Mouse (Mus musculus): ENCODE results near the gene Ggct. TPM values are rescaled to one million over a fixed set of nuclear protein-coding genes. Genes with fewer than 3 reads are reported as not detected.
"Not testable (repeated sequence)": the region's sequence is repeated elsewhere in the genome, so short reads cannot be mapped to it uniquely, and the experiment has no call there.

The Ggct gene
- polyA plus RNA-seq, 1 experiment from 2014 or later = 15.4 TPM

DNA sequence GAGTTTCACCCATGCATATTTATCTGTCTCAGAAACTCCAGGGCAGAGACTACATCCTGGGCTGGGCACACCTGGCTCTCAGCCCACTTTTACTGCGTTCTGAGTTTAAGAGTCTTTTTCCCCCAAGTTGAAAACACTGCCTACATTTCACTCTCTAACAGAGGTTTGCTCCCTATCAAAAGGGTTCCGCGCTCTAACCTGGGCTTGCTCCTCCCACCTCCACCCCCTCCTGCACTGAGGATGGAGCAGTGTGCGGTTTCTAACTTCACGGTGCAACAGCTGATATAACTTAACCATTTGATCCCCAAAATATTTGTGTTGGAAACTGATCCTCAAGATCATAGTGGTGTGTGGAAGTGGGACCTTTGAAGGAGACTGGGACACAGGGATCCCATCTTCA is 27.5 kb downstream of the Ggct start:
- Histone ChIP-seq H3K4me1 (no peaks in the 10 kb centered on the region), H3K4me3 (no peak overlapping the region)
- WGBS = 64% methylated on average over 5 of the region's 5 CpGs

DNA sequence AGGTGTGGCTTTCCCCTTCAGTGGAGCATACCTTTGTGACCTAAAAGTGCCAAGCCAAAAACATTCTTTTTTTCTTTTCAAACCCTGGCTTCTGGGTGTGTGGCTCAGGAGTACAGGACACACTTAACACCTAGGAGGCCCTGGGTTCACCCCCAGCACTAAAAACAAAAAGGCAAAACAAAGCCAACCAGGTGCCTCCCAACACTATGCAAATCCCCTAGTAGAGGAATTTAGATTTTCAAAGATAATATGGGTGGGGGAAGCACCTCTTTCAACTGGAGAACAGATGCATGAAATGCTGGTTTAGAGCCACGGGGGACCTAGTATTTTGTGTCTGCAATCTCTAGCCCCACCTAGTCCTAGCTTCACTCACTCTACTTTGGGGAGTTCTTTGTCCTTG is 28.0 kb downstream of the Ggct start:
- H3K4me2 ChIP-seq (replicated peaks) = no peak overlapping the region
- no peak overlapping the region for H3K9ac ChIP-seq
- no peak overlapping the region for H3K4me3 ChIP-seq
- no peaks in the 10 kb centered on the region for H3K9me3 ChIP-seq
- WGBS = 56% methylated on average over 1 of the region's 1 CpGs
- H3K27me3 ChIP-seq (replicated peaks) = no peaks in the 10 kb centered on the region
- H3K4me1 ChIP-seq = no peaks in the 10 kb centered on the region
- no peak for ATAC-seq (ENCODE audit: low FRiP score, low read depth)
- no peaks in the 10 kb centered on the region for H3K36me3 ChIP-seq
- no peak overlapping the region for H3K27ac ChIP-seq

More for the DNA sequence above, 27.5 kb downstream of the Ggct start:
- H3K27me3 ChIP-seq (replicated peaks) = no peaks in the 10 kb centered on the region
- no peaks in the 10 kb centered on the region for H3K36me3 ChIP-seq
- no peak for ATAC-seq (ENCODE audit: low FRiP score, low read depth)
- no peak overlapping the region for H3K9ac ChIP-seq
- no peaks in the 10 kb centered on the region for H3K9me3 ChIP-seq
- H3K4me2 ChIP-seq (replicated peaks) = no peak overlapping the region
- H3K27ac ChIP-seq = no peak overlapping the region

DNA sequence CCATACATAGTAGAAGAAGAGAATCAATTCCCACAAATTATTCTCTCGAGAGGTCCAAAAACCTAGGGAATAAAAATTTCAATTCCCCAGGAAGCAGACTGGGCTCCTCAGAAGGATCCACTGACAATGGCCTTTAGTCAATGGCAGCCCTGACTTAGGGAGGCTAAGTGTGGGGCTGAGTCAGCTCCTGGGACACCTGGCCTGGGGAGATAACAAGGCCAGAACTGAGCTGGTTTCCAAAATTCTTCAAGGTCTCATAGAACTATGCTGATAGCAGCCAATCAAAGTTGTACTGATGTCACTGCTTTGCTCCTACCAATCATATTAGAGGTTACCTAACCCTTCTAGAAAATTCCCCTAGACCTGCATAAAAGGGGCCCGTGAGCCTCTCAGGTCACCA is 29.2 kb downstream of the Ggct start:
- no peaks in the 10 kb centered on the region for H3K4me1 ChIP-seq
- no peaks in the 10 kb centered on the region for H3K9me3 ChIP-seq
- H3K27ac ChIP-seq = no peak overlapping the region
- H3K27me3 ChIP-seq (replicated peaks) = no peaks in the 10 kb centered on the region
- H3K9ac ChIP-seq = no peak overlapping the region
- ATAC-seq (ENCODE audit: low FRiP score, low read depth) = no peak
- H3K4me3 ChIP-seq = no peak overlapping the region
- H3K36me3 ChIP-seq = no peaks in the 10 kb centered on the region
- no peak overlapping the region for H3K4me2 ChIP-seq (replicated peaks)
- WGBS = 90% methylated on average over 2 of the region's 2 CpGs

DNA sequence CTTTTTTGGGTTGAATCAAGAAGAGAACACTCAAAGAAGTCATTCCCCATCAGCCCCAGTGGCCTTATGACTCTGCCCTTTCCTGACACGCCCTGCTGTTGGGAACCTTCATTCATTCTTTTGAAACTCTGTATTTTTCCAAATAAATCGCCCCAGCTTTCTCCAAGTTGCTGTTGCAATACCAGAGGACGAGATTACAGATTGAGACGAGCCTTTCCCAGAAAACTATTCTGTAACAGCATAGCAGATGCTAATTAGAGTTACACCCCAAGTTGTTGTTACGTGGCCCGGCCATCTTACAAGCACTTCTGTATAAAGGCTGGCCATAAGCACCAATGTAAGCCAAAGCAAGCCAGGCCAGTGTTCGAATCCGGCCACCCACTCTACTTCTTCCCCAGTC is 35.1 kb downstream of the Ggct start:
- ATAC-seq (ENCODE audit: low FRiP score, low read depth) = no peak
- H3K4me2 ChIP-seq (replicated peaks) = no peak overlapping the region
- peaks cover 7% of the 10 kb centered on the region; the same call in 1 of the 2 replicates for H3K4me1 ChIP-seq
- WGBS = 89% methylated on average over 8 of the region's 8 CpGs
- H3K27me3 ChIP-seq (replicated peaks) = no peaks in the 10 kb centered on the region
- H3K36me3 ChIP-seq = no peaks in the 10 kb centered on the region
- no peak overlapping the region for H3K9ac ChIP-seq
- no peak overlapping the region for H3K4me3 ChIP-seq
- H3K9me3 ChIP-seq = no peaks in the 10 kb centered on the region
- no peak overlapping the region for H3K27ac ChIP-seq

DNA sequence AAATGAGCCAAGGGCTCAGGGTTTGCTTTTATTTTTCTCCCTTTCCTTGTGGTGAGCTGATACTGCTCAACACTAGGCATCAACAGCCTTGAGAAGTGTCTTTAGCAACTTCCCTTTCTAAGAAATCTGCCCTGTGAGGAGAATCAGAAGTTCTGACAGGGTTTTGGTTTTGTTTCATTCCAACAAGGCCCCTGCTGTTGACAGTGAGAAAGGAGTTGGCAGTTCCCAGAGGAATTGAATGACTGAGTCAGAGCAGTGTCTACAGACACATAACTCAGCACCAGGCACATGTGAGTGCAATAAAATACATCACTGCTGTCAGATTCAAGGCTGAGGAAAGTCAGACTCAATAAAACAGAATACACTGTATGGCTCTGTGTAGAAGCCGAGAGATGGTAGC is 36.3 kb downstream of the Ggct start:
- no peak overlapping the region for H3K4me3 ChIP-seq
- H3K9ac ChIP-seq = no peak overlapping the region
- no peaks in the 10 kb centered on the region for H3K9me3 ChIP-seq
- H3K36me3 ChIP-seq = no peaks in the 10 kb centered on the region
- H3K27ac ChIP-seq = no peak overlapping the region
- ATAC-seq (ENCODE audit: low FRiP score, low read depth) = no peak
- peaks cover 7% of the 10 kb centered on the region; the same call in 1 of the 2 replicates for H3K4me1 ChIP-seq
- H3K27me3 ChIP-seq (replicated peaks) = no peaks in the 10 kb centered on the region
- H3K4me2 ChIP-seq (replicated peaks) = no peak overlapping the region
- 38% methylated on average over 1 of the region's 1 CpGs for WGBS

DNA sequence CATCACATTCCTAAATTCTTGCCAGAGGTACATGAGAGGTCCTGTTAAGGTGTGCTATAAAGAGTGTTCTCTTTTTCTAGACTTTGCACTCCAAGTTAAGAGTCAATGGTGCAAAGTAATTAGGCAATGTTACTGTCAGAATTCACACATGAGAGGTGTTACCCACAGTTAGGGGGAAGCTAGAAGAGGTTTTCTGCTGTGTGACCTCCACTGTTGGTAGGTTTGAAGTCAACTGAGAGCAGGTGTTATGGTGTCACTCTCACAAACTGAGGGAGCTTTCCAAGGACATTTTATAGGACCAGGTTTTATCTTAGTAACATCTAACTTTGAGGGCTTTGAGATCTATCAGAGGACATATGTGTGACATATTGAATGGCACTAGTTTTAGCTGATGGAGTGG is 36.8 kb downstream of the Ggct start:
- no peak overlapping the region for H3K9ac ChIP-seq
- H3K27me3 ChIP-seq (replicated peaks) = no peaks in the 10 kb centered on the region
- H3K4me2 ChIP-seq (replicated peaks) = no peak overlapping the region
- ATAC-seq (ENCODE audit: low FRiP score, low read depth) = no peak
- H3K4me3 ChIP-seq = no peak overlapping the region
- no peaks in the 10 kb centered on the region for H3K9me3 ChIP-seq
- H3K4me1 ChIP-seq = peaks cover 7% of the 10 kb centered on the region; the same call in 1 of the 2 replicates
- H3K36me3 ChIP-seq = no peaks in the 10 kb centered on the region
- no peak overlapping the region for H3K27ac ChIP-seq

DNA sequence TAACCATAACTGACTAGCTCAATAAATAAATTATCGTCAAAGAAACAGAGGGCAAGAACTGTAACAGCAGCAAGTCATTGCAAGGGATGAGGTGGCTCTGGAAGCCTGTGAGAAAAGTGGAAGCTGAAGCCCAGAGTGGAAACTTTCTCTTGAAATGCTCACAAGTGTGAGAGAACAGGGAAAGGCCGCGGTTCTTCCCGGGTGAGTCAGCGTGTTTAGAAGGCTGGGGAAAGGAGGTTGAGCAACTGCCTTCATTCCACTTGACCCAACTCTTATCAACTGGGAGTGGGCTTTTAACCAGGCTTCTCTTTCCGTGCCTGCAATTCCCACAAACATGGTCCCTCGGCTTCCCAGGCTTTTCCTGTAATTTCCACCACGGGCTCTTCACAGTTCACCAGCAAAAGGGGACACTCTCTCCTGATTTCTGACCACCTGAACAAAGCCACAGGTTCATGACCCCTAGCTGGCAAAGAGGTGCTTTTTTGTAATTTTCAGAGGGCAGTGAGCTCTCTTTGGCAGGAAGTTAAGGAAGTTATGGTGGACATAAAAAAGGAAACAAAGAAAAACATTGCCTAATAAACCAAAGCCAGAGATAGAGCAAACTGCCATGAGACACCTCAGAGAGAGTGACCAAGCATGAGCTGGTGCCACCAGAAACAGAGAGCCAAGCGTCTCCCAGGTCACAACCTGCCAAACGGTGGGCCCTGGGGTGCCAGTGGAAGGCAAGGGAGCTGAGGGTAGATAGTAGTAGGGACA is 37.9 kb downstream of the Ggct start:
- Histone ChIP-seq H3K9ac (no peak overlapping the region), H3K9me3 (no peaks in the 10 kb centered on the region), H3K27me3 (replicated peaks) (no peaks in the 10 kb centered on the region), H3K4me3 (no peak overlapping the region), H3K4me1 (peaks cover 7% of the 10 kb centered on the region; the same call in 1 of the 2 replicates), H3K27ac (no peak overlapping the region), H3K4me2 (replicated peaks) (no peak overlapping the region), H3K36me3 (no peaks in the 10 kb centered on the region)
- ATAC-seq (ENCODE audit: low FRiP score, low read depth) = no peak
- WGBS = 88% methylated on average over 10 of the region's 10 CpGs

DNA sequence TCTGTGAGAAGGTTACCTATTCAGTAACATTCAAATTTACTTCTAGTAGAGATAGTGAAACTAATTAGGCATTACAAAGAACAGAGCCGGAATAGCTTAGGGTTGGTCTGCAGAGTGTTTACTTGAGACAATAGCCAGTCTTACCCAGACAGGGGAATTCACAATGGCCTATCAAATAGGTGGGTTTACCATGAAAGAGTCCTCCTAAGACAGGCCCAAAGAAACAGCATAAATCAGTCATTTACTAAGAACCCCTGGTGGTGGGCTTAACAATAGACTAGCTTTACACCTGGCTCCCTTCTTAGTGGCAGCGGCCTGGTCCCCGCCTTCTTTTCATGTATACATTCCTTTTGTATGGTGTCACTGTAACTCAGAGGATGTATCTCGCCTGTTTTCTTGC is 39.4 kb downstream of the Ggct start:
- H3K4me3 ChIP-seq; ATAC-seq (ENCODE audit: low FRiP score, low read depth); H3K4me1 ChIP-seq; H3K27me3 ChIP-seq (replicated peaks); H3K9ac ChIP-seq; H3K27ac ChIP-seq; H3K9me3 ChIP-seq; H3K36me3 ChIP-seq; H3K4me2 ChIP-seq (replicated peaks): not testable (repeated sequence)
- 79% methylated on average over 4 of the region's 4 CpGs for WGBS

DNA sequence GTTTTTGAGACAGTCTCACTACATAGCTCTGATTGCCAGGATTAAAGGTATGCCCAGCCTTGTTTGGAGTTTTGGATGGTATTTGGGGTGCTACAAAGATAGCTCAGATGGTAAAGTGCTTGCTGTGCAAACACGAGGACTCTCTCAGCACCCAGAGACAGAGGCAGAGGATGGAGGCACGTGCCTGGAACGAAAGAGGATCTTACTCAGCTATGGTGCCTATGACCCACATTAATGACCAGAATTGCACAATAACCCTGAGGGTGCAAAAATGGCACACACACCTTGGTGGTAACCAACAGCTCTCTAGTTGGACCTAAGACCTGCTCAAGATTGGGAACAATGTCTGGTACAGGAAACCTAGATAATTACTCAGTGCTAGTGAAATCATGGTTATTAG is 40.2 kb downstream of the Ggct start:
- 86% methylated on average over 3 of the region's 3 CpGs for WGBS

DNA sequence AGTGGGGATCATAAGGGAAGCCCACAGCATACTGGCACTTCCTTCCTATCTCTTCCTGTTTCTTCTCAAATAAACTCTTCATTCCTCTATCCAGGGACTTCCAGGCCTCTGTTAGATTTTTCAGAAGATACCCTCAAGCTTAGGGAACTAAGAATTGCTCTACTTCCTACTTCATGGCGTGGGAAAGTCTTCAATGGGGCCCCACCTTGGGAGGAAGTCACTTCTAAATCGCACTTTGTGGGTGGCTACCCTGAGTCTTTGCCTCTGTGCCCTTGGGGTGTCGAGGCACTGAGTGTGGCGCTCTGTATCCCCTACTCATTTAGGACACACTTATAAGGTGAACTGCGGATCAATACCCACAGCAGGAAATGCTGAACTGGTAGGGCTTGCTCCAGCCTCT is 44.1 kb downstream of the Ggct start:
- Histone ChIP-seq H3K36me3 (no peaks in the 10 kb centered on the region), H3K4me1 (0 out of 2 replicates have a peak, but pooled peaks cover 5% of the 10 kb centered on the region), H3K27me3 (replicated peaks) (peaks cover 15% of the 10 kb centered on the region), H3K27ac (no peak overlapping the region), H3K4me2 (replicated peaks) (no peak overlapping the region), H3K9ac (no peak overlapping the region), H3K4me3 (no peak overlapping the region), H3K9me3 (no peaks in the 10 kb centered on the region)
- ATAC-seq (ENCODE audit: low FRiP score, low read depth) = no peak
- WGBS = 87% methylated on average over 5 of the region's 5 CpGs

More for the DNA sequence above, 40.2 kb downstream of the Ggct start:
- H3K9ac ChIP-seq = no peak overlapping the region
- H3K27me3 ChIP-seq (replicated peaks) = no peaks in the 10 kb centered on the region
- H3K36me3 ChIP-seq = no peaks in the 10 kb centered on the region
- H3K27ac ChIP-seq = no peak overlapping the region
- H3K4me2 ChIP-seq (replicated peaks) = no peak overlapping the region
- ATAC-seq (ENCODE audit: low FRiP score, low read depth) = no peak
- H3K4me3 ChIP-seq = no peak overlapping the region
- H3K9me3 ChIP-seq = no peaks in the 10 kb centered on the region
- H3K4me1 ChIP-seq = peaks cover 7% of the 10 kb centered on the region; the same call in 1 of the 2 replicates

DNA sequence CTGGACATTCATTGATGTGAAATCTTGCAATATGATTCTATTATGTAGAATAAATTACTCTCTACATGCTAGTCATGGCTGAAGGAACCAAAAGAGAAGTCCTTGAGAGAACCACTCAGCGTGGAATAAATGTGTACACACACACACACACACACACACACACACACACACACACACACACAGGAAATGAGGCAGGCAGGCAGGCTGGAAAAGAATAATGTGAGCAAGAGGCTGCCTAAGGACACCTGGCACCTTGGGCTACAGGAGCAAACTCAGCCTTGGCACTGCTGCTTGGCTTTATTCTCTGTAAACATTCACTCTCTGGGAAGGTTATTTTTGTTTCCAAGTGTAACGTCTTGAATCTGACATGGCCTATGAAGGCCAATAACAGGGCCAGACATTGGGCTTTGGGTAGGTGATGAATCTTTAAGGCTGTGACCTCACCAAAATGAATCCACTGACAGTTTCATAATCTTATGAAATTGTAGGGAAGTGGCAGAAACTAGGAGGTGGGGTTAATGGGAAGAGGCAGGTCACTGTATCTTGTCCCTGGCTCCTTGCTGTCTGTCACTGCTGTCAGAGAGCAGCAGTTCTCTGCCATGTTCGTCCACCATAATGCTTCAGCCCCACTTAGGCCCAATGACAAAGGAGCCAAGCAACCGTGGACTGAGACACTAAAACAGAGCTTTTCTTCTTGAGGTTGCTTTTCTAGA is 46.4 kb downstream of the Ggct start:
- Histone ChIP-seq H3K36me3 (no peaks in the 10 kb centered on the region), H3K27ac (no peak overlapping the region), H3K4me2 (replicated peaks) (no peak overlapping the region), H3K4me3 (no peak overlapping the region), H3K4me1 (0 out of 2 replicates have a peak, but pooled peaks cover 5% of the 10 kb centered on the region), H3K9me3 (no peaks in the 10 kb centered on the region), H3K27me3 (replicated peaks) (peaks cover 24% of the 10 kb centered on the region), H3K9ac (no peak overlapping the region)
- WGBS = 80% methylated on average over 4 of the region's 4 CpGs
- ATAC-seq (ENCODE audit: low FRiP score, low read depth) = no peak

DNA sequence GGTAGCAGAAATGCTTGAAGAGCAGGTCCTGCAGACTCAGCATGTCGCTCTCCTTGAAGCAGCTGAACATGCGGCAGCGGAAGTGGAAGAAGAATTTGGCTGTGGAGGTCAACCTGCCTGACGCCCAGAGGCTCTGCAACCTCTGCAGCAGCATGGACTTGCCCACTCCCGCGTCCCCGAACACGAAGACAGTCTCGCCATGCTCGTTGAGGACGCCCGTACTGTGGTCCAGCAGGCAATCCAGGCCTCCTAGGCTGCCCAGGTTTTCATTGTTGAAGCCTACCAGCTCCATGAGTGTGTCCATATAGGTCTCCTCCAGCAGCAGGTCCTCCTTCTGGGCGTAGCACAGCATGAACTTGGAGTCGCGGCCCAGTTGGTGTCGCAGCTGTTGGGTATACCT is 48.2 kb downstream of the Ggct start:
- WGBS = 81% methylated on average over 16 of the region's 16 CpGs
- Histone ChIP-seq H3K36me3 (no peaks in the 10 kb centered on the region), H3K9ac (no peak overlapping the region), H3K4me2 (replicated peaks) (no peak overlapping the region), H3K4me1 (0 out of 2 replicates have a peak, but pooled peaks cover 5% of the 10 kb centered on the region), H3K4me3 (no peak overlapping the region), H3K9me3 (no peaks in the 10 kb centered on the region), H3K27ac (no peak overlapping the region), H3K27me3 (replicated peaks) (peaks cover 24% of the 10 kb centered on the region)
- no peak for ATAC-seq (ENCODE audit: low FRiP score, low read depth)
